Mouse (Mus musculus): ENCODE results near the gene Syt7. TPM values are rescaled to one million over a fixed set of nuclear protein-coding genes. Genes with fewer than 3 reads are reported as not detected.
A peak's percentile ranks its signal among the peaks of the same experiment; 100 is the strongest.

Syt7 gene
- total RNA-seq, 2 experiments from 2014 or later: not detected

DNA sequence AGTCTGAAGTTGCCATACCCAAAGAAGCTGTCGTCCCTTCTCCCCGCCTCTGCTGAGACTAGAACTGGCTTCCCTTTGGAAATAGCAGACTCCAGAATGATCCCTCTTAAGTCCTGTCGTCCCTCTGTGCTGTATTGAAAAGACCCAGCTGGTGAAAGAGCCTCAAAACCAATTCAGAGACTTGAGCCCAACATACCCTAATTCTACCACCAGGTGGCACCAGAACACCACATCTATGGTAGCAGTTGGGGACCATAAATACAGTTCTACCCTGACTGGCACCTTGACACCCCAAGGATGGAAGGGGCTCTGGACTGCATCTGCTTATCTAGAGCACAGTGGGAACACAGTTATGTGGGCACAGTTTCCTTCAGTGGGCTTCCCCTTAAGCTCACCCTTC lies 60.8 kb downstream of the Syt7 start:
- peak; percentile 47; the same call in 1 of the 2 replicates for ATAC-seq (replicated peaks; ENCODE audit: low FRiP score, poor library complexity, severe bottlenecking)

DNA sequence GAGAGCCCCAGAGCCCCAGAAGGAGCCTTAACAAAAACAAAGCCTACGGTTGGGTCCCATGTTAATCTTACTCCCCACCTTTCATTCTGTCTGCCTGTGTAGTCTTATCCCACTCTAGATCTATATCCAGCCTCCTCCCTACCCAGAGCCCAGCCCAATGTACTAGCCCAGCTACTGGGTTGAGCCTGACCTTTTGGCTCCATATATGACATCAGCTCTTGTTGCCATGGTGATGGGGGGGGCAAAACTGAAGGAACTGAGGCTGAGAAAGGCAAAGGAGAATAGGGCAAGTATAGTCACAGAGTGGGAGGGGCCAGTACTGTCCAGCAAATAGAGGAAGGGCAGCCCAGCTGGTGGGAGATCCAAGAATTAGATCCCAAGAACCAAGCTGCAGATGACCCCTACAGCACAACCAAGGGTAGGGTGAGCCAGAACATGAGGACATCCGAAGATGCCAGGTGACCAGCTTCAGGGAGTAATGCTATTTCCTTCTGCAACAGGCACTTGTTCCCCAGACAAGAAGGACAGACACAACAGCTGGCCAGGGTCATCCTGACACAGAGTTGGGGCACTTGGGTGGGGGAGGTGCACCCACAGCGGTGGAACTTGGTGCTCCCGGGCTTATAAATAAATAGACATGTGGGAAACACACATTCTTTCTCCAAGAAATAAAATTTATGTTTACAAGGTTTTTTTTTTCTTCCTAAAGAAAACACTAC lies 66.0 kb downstream of the Syt7 start:
- ATAC-seq (replicated peaks; ENCODE audit: low FRiP score, poor library complexity, severe bottlenecking): no peak

DNA sequence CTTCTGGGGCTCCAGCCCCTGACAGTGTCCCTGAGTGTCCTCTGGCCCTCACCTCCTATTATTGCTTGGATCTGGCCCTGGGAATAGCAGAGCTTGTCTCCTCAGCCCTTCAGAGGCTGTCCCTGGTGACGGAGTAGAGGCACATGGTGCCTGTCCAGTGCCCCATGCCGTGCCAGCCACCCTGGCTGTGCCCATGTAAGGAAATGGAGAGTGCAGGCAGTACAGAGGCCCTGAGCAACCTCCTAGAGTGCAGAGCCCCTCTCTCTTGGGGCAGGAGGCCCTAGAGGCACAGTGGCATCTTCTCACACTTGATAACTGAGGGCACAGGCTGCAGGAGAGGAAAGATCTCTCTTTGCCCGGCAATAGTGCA lies 66.5 kb downstream of the Syt7 start:
- ATAC-seq (replicated peaks; ENCODE audit: low FRiP score, poor library complexity, severe bottlenecking): no peak

DNA sequence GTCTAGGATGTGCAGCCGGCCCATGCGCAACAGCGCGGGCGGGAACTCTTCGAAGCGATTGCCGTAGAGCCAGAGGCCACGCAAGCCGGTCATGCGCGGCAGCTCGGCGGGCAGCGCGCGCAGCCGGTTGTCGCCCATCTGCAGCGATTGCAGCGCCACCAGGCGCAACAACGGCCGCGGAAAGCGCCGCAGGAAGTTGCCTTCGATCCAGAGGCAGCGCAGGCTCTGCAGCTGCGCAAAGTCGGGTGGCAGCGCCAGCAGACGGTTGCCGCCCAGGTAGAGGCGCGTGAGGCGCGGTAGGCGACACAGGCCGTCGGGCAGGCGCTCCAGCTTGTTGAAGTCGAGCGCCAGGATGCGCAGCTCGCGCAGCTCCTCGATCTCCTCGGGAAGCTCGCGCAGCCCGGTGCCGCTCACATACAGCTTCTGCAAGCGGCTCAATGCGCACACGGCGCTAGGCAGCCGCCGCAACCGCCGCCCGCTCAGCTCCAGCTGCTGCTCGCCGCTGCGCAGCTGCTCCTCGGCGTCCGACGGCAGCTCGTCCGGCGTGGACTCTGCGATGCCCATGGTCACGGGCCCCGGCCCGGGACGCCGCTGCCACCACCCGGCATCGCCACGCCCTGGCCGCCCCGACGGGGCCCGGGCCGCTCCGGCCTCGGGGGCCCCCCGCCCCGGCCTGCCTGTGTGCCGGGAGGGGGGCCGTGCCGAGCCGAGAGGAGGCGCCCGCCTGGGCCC lies 68.0 kb downstream of the Syt7 start, which contains the start of gene Lrrc10b:
Lrrc10b (minus strand) TSS at position 722 of the 732 bp plus-strand sequence.
- ATAC-seq (replicated peaks; ENCODE audit: low FRiP score, poor library complexity, severe bottlenecking): no peak

DNA sequence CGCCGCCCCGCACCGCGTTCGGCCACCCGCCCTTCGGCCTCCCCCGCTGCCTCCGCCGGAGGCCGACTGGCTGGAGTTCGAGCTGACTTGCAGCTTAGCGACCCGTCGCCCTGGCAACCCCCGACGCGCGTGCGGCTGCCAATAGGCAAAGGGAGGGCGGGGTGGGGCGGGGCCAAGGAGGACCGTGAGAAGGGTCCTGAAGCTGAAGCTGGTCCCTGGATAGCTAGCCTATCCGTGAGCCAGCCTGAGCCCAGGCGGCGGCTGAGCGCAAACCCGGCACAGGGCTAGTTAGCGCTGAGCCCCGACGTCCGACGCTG lies 68.6 kb downstream of the Syt7 start:
- ATAC-seq (replicated peaks; ENCODE audit: low FRiP score, poor library complexity, severe bottlenecking): no peak

DNA sequence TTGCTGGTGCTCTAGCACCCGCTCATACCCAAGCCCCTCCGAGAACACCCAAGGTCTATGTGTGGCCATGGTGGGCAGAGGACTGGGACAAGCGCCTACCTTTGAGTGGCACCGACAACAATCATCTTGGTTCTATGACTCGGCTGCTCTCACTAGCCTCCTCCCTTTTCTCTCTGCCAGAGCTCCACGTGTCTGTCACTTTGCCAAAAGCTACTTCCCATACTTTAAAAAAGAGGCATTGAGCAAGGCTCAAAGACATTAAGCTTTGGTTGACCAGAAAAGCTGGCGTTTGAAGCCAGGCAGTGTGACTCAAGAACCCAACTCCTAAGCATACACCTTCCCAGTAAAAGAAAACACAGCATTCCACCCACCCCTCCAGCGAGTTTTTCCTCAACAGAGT lies 69.2 kb downstream of the Syt7 start:
- ATAC-seq (replicated peaks; ENCODE audit: low FRiP score, poor library complexity, severe bottlenecking): no peak

DNA sequence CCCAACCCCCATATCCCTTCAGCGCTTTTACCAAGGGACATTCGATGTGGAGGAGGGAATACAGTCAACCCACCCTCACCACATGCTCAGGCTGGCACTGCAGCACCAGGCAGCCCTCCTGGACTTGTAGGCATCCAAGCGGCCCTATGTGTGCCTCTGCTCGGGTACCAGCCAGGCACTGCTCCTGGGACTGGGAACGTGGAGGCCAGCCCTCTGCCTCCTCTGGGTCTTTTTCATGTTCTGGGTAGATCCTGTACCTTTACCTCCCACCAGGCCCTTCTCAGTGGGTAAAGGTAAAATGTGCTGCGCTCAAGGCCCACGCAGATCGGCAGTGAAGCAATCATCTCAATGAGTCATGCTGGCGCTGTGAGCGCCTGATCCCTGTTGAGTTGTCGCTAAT lies 71.0 kb downstream of the Syt7 start:
- no peak for ATAC-seq (replicated peaks; ENCODE audit: low FRiP score, poor library complexity, severe bottlenecking)

DNA sequence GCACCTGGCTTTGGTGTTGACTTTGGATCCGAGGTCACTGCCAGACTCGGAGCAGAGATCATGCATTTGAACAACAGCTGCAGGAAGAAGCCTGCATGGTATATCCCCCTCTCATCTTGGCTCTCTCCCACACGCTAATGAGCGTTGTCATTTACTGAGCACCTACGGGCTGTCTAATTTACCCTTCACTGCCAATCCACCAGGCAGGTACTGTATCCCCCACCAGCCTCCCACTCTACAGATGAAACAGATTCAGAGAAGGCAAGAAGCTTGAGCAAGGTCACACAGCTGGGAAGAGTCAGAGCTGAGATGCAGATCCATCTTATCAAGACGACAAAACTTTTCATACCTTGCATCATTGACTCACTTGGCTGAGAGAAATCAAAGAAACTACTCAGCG lies 72.7 kb downstream of the Syt7 start:
- ATAC-seq (replicated peaks; ENCODE audit: low FRiP score, poor library complexity, severe bottlenecking): no peak

DNA sequence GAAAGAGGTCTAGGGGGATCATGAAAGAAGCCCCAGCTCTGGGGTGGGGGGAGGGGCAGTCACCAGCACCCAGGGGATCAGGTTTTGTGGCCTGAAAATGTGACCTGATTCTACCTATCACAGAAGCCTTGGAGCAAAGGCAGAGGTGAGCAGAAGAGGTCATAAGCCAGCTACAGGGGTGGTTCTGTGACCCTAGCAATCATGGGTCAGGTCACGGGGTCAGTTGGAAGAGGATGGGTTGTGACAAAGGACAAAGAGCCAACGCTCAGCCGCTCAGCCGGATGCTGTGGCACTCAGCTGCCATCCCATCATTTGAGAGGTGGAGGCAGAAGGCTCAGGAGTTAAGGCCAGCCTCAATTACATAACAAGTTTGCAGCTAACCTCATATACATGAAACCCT lies 75.5 kb downstream of the Syt7 start:
- ATAC-seq (replicated peaks; ENCODE audit: low FRiP score, poor library complexity, severe bottlenecking): no peak

DNA sequence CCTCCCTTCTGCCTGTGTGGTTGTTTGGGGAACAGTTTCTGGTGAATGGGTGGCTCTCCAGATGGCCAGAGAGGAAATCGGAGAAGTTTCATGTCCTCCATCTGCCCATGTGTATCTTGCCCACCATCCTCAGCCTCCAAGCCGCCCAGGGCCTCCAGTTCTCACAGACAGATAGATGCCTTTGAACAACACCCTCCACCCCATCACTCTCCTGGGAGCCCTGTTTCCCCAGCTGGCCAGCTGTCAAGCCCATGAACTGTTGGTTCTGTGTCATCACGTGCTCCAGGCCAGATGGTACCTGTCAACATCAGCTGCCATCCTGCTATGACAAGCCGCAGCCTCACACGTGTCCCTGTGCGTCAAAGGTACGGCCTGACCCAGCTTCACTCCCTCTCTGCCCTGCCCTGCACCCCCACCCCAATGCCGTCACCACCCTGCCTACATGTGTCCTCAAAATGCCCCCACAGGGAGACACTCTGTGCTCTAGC lies 80.3 kb downstream of the Syt7 start:
- ATAC-seq (replicated peaks; ENCODE audit: low FRiP score, poor library complexity, severe bottlenecking): no peak

DNA sequence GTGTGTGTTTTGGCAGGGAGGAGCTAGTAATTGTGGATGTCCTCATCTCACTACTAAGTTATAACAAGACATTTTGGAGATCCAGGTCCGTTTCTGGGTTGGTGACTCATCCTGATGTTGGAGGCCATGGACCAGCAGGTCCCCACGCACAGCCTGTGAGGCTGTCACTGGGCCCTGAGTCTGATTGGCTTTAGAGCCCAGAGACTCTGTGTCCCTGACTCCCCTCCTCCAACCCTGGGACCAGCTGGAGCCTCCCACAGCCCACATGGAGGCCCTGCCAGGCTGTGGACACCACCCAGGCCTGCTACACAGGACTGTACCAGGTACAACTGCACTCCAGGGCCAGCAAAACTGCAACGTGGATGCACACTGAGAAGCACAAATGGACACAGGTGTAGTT lies 84.1 kb downstream of the Syt7 start:
- no peak for ATAC-seq (replicated peaks; ENCODE audit: low FRiP score, poor library complexity, severe bottlenecking)

DNA sequence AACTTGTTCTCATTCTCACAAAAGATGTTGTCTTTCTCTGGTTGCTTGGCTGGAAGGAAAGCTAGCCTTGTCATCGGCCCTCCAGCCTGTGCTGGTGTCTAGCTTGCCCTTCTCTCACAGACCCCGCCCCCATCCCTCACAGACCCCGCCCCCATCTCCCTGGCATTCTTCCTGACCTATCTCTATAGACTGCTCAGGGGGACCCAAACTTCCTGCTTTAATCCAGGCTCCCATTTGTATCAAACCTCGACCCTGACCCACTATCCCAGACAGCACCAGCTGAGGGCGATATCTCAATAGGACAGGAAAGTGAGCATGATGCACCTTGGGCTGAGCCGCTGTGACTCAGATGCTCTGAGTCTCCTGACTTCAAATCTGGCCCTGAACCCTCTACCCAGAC lies 84.9 kb downstream of the Syt7 start:
- no peak for ATAC-seq (replicated peaks; ENCODE audit: low FRiP score, poor library complexity, severe bottlenecking)

DNA sequence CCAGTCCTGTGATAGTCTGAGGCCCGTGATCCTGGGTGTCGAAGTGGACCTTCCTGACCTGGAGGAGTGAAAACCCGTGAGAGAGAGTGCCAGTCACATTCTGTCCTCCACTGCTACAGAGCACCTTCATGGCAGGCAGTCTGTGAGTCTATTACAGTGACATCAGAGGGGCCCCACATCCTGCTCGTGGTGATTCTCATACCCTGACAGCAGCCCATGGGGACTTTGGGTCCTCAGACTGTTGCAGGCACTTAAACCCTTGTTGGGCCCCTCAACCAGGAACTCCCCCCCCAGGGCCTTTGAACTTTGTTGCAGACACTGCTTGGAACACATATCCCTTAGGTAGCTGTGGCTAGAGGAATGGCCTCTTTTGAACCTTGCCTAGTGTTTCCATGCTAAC lies 90.7 kb downstream of the Syt7 start:
- no peak for ATAC-seq (replicated peaks; ENCODE audit: low FRiP score, poor library complexity, severe bottlenecking)

DNA sequence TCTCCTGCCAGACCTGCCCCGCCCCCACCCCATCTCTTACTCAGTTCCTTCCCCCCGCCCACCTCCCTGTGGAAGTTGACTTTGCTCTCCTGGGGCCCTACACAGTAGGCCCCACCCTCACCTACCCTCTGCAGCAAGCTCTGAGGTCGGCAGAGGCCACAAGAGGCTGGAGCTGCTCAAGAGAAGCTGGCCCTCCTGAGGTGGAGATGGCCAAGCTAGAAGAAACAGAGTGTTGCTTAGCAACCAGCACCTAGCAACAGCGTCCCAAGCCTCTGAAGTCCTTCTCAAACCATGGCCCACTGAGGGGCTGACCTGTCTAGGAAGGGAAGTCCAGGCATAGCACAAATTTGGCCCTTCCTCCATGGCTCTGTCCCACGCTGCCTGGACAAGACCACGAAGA lies 93.8 kb downstream of the Syt7 start, which contains the start of gene Ppp1r32:
Ppp1r32 (minus strand) TSS at position 226 of the 400 bp plus-strand sequence.
- ATAC-seq (replicated peaks; ENCODE audit: low FRiP score, poor library complexity, severe bottlenecking): no peak

DNA sequence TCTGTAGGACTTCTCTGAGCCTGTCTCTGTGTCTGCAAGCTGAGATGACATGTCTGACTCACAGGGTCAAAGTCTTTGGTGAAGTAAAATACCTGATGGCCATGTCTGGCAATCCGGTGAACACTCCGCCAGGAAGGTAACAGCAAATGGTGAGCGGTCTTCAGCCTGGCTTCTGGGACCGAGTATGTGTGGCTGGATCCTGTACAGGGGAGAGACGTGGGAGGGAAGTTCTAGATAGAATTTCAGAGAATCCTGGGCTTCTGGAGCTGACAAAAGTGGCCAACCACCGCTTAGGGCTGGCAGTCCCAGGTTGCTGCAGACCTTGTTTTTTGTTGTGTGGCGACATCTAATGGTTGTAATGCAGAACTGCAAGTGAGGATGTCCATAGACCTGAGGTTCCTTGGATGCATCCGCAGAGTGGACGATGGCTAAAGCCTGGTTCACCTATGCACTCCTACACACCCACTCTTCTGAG lies 97.4 kb downstream of the Syt7 start:
- peak; percentile 75 for ATAC-seq (replicated peaks; ENCODE audit: low FRiP score, poor library complexity, severe bottlenecking)

DNA sequence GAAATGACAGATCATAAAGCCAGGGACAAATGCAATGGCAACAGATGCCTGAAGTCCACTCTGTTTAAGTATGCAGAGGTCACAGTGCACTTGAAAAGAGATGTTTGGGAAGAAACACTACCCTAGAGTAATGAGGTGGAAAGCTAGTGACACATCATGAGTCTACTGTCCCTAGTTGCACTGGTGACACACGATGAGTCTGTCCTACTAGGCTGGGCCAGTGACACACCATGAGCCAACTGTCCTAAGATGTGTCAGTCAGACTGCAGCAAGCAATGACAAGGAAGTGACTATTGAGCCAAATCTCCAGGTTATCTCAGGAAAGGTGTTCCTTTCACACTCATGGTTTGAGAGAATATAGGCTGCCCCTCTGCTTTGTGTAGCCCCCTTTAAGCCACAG lies 106.8 kb downstream of the Syt7 start:
- ATAC-seq (replicated peaks; ENCODE audit: low FRiP score, poor library complexity, severe bottlenecking): no peak

DNA sequence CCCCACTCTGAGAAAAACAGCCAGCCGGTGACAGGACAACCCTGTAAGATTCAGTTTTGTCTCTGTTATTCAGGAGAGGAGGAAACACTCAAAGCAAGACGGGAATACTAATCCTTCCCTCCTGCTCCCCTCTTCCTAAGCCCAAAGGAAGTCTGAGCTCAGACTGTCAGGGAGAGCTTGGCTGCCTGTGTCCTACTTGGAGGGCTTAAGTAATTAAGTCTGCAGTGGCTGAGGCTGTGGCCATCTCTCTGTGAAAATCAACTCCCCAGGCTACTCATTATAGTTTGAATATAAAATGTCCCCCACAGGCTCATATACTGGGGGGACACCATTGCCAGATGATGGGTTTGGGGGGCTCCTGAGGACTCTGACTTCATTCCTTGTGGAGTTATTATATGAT lies 108.1 kb downstream of the Syt7 start:
- ATAC-seq (replicated peaks; ENCODE audit: low FRiP score, poor library complexity, severe bottlenecking): no peak

DNA sequence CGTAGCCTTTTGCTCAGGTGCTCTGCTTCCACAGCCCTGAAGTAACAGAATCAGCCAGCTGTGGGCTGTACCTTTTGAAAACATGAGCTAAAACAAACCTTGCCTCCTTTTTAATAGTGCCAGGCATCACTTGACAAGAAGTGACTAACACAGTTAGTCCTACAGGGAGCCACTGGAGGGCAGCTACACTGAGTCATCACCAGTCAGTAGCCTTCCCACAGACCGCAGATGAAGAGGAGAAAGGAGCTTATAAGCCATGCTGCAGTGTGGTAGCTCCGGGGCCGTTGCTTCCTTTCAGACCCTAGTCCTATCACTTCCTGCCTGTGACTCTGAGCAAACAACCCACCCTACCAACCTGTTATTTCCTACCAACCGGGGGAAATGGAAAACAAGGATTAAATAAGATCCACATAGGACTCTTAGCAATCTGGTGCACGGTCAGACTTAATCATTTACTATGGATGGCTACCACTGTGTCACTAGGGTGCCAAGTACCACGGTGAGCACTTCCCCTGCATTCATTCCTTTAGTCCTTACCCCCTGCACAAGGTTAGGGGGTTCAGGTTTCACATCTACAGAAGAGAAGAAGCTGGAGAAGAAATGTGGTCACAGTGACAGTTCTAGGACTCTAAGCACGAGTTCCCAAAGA lies 108.7 kb downstream of the Syt7 start:
- ATAC-seq (replicated peaks; ENCODE audit: low FRiP score, poor library complexity, severe bottlenecking): no peak

DNA sequence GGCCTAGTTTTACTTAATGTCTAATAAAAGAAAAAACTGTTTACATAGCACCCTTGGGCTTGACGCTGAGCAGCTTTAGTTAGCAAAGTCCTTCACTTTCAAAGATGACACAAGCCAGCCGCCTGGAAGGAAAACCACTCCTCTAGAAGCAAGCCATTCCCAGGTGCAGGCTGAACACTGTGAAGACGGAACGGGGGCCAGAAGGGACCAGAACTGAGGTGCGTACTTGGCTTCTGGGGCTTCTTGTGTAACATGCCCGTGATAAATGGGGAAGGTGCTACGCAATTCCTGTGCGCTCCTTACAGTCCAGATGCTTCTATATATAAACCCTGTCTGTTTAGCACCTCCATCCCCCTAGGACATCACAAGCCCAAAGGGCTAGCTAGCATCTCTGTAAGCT lies 111.7 kb downstream of the Syt7 start:
- ATAC-seq (replicated peaks; ENCODE audit: low FRiP score, poor library complexity, severe bottlenecking): no peak

DNA sequence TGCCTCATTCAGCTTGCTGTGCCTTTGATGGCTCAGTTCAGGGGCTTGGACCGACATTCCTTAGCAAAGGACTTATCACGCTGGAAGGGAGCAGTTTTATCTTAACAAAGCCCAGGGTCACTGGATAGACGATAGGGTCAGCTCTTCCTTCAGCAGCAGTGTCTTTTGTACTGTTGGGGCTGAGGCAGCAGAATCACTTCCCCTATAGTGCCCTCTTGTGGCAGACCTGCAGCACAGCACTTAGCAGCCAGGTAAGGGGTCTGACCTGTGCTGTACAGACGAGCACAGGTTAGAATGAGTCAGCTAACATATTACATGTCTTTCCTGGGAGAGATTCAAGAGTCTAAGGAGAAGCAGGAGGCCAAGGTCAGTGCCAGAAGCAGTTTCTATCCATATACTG lies 113.7 kb downstream of the Syt7 start:
- peak; percentile 78 for ATAC-seq (replicated peaks; ENCODE audit: low FRiP score, poor library complexity, severe bottlenecking)

Measured in erythroid progenitor cell, adult 5-6 weeks (primary cell).